Mouse (Mus musculus): ENCODE results near the gene Spop.
A peak's percentile ranks its signal among the peaks of the same experiment; 100 is the strongest.

The Spop gene

GRCm38 (mm10) chr11:95520456-95521072, 106.7 kb downstream of the Spop start:
- peak; percentile 88 for DNase-seq (ENCODE audit: low spot score)

DNA sequence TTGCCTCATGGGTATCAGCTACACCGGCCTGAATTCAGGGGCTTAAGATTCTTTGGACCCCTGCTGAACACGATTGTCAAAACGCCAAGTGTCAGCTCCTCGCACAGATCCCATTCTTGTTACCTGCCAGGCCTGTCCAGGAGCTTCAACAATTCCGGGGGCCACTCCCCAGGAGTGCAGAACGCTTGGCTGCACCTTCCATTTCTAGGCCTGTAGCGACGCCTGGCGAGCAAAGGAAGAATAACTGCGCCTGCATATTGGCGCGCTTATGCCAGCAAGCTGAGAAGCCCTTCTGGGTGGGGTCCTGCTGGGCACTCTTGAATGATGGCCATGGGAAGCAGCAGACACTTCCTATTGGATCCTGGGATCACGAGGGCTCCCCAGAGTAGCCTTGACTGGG, 107.7 kb downstream of the Spop start:
- DNase-seq (ENCODE audit: low spot score) = peak; percentile 79

GRCm38 (mm10) chr11:95527307-95527706, 113.4 kb downstream of the Spop start:
- DNase-seq (ENCODE audit: low spot score) = no peak

DNA sequence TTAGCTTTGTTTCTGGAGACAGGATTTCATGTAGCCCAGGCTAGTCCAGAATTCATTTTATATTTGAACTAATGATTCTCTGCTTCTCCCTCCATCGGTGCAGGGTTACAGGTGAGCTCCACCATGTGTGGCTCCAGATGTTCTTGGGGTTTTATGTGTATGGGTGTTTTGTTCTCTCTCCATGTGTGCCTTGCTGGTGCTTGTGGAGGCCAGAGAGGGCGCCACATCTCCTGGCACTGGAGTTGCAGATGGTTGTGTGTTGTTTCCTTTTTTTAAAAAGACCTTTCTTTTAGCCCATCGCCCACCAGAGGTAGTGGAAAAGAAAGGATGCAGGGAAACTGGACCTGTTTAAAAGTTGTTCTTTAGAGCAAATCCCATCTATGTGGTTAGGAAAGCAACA, 114.4 kb downstream of the Spop start:
- no peak for DNase-seq (ENCODE audit: low spot score)

GRCm38 (mm10) chr11:95532353-95533072, 118.6 kb downstream of the Spop start:
- DNase-seq (ENCODE audit: low spot score) = no peak

GRCm38 (mm10) chr11:95533484-95534160, 119.7 kb downstream of the Spop start:
- peak; percentile 85 for DNase-seq (ENCODE audit: low spot score)

GRCm38 (mm10) chr11:95538378-95539104, 124.7 kb downstream of the Spop start:
- DNase-seq (ENCODE audit: low spot score) = no peak

GRCm38 (mm10) chr11:95540637-95541385, 126.9 kb downstream of the Spop start:
- no peak for DNase-seq (ENCODE audit: low spot score)
